Mouse (Mus musculus) G1E-ER4 (cell line): ENCODE data around the gene Pou2f1. TPM values are rescaled to one million over a fixed set of nuclear protein-coding genes. Genes with fewer than 3 reads are reported as not detected.

ENCODE experiments used
- GATA1 ChIP-seq: IDR thresholded peaks from one replicate; pipeline ENCODE4 v1.8.0; 2012; ENCODE audit warnings: low read length, inconsistent platforms
- polyA plus RNA-seq: library from polyadenylated mRNA; stranded (reverse); fragments of >175 nt; gene quantifications from 2 replicates; pipeline ENCODE4 v1.2.3, GENCODE M21; 2012

The Pou2f1 gene
- polyA plus RNA-seq, 1 experiment = 24.8 TPM

DNA sequence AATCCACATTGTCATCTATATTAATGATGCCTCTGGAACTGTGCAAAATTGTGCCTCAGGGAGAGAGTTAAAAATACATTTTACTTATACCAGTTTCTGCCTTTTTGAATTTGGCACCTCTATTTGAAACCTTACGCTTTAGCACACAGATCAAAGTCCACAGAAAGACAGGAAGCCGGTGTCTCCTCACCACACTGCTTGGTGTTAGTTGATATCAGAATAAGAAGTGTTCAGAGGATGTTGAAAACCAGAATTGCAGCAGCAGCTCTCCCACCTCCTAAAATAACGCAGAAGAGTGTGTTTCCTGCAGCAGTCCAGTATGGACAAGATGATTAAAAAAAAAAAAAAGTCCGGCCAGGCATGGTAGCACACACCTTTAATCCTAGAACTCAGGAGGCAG is 13.8 kb upstream of the Pou2f1 start:
- TF ChIP-seq GATA1 = no peak

DNA sequence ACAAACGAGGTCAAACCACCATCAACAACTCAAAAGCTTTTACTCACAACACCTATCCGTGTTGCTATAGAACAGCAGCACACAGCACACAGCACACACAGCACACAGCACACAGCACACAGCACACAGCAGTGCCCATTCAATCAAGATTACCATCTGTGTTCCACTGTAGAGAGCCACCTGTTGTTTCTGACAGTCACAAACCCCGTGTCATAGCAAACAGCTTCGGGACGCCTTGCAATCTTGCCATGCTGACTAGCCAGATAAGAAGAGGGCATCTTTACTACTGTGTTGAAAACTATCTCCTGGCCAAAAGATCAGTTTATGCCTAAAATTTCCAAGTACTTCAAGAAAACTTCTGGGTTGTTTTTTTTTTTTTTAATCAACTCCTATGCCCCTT is 12.1 kb upstream of the Pou2f1 start:
- peak; percentile 66 for TF ChIP-seq GATA1

DNA sequence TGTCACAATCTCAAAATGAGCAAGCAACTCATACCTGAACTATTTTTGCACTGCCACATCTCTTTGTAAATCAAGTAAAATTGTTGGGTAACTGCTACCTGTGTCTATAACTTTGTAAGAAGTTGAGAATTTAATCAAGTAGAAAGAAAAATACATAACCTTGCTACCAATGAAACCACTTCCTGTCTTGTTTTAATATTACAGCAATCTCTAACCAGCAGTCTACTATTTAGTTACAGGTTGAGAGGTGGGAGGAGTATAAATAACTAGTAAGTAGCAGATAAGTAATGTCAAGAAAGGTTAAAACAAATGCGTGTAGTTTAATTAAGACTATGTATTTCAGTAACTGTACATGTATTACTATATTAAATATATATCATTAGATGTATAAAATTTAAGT is 7.6 kb upstream of the Pou2f1 start:
- TF ChIP-seq GATA1 = no peak

DNA sequence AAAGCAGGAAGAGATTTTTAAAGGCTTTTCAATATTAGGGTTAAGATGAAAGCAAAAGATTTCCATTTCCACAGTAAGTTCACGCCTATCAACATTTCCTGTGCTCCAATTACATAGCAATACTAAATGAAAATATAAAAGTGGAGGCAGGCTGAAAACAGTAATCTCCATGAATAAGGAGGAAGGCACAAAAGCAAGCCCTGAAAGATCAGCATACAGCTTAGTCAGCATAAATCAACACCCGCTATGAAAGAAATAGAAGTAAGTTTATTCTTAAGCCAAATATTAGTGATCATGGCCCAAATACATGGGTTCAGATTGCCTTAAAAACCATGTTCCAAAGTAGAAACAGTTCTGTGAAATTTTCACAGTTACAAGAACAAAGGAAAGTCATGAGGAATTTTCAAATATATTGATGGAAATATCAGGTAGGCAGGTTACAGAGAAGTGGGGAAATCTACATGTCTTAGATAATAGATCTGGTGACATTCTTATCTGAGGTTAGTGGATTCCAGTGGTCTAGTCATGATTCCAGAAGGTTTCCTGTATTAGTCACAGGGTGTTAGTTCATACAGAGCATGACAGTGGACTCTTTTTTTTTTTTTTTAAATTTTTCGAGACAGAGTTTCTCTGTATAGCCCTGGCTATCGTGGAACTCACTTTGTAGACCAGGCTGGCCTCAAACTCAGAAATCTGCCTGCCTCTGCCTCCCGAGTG is 6.3 kb upstream of the Pou2f1 start:
- no peak for TF ChIP-seq GATA1

DNA sequence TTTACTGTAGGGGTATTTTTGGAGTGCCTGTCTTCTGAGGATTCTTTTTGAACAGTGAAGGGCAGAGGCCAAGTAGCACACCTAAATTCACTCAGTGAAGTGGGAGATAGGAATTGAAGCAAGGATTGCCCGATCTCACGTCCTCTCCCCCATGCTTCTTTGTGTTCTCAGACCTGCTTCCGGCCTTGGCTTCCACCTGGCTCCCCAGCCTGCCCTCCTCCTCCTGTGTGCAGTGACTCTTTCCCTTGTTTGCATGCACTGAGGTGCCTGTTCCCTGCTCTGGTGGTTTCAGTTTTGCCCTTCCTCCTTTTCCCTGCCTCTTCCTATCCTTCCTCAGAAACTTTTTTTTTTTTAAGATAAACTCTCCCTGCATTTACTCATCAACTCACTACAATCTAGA is 4.5 kb upstream of the Pou2f1 start:
- no peak for TF ChIP-seq GATA1

DNA sequence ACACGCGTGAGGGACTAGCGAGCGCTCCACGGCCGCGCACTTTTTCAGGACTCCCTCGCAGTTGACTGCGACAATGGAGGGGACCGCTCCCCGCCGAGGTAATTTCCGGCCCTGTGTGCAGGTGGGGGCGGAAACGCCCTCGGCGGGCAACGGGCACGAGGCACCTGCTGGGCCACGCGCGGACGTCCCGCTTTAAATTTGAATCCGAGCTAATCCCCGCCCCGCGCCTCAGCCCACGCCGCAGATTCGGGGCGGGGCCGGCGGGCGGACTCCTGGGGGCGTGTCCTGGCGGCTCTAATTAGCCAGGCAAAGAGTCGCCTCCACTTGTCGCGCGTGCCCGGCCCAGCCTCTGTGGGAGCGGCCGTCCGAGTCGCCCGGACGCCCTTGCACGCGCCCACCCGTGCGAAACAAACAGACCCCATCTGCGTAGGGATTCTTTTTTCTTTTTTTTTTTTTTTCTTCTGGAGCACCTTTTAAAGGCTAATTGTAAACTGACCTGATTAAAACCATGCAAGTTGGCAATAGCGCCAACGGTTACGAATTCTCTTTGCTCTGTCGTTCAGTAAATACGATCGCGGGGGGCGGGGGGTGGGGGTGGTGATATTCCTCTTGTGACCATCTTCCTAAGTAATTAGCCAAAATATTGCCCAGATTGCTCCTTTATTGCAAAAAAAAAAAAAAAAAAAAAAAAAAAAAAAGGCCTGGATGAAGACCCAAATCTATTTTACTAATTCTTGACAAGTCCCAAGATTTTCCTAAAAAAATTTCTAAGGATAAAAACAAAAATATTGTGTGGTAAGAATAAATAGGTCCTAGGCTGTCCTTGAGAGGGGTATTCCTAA is 924 bp upstream of the Pou2f1 start:
- no peak for TF ChIP-seq GATA1

DNA sequence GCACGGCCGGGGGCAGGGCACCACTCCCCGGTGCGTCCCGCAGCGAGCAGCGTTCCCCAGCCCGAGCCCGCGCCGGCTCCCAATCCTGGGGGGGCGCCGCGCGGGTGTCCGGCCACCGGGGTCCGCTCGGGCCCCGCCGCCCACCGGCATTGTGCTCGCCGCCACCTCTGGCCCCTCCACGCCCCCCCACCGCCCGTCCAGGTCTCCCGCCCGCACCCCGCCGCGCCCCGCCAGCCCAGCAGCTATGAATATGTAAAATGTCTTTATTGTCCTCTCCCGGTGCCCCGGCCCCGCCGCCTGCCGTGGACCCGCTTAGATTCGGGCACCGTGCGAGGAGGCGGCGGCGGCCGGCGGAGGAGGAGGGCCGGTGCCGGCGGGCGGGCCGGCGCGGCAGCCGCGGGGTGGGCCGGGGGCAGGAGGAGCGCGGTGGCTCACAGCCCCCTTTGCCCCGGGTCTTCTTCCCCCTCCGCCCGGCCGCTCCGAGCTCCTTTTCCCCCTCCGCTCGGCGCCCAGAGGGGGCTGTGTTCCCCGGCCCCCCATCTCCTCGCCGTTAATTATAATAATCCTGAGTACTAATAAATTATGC is 481 bp downstream of the Pou2f1 start:
- TF ChIP-seq GATA1 = no peak

DNA sequence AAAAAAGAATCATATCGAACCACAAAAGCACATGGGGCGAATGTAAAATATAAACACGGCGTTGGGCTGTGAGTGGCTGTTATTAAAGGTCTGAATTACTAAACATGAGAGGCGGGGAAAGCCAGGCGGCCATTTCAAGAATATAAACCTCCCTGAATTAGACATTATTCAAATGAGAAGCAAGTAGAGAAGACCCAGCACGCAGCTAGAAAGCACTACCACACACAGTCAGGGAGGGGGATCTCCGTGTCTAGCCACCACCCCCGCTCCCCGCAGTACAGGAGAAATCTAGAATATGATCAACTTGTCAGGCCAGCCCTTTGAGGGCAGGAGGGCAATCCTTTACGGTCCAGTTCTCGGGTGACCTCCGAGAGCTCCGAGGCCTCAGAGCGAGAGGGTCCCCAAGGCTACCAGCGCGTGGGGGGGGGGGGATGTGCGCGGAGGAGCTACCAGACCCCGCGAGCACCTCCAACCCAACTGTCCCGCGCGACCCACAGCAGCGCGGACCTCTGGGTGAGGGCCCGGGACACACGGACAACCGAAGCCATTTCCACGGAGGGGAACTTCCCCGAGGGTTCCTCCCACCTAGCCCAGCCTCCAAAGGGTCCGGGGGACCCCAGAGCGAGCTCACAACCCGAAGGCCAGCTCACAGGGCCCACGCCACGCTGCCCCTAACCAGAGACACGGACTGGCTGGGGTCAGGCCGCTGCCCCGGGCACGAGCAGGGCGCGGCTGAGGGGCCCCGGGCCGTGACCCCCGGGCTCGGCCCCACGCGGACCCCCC is 1.2 kb downstream of the Pou2f1 start:
- no peak for TF ChIP-seq GATA1

DNA sequence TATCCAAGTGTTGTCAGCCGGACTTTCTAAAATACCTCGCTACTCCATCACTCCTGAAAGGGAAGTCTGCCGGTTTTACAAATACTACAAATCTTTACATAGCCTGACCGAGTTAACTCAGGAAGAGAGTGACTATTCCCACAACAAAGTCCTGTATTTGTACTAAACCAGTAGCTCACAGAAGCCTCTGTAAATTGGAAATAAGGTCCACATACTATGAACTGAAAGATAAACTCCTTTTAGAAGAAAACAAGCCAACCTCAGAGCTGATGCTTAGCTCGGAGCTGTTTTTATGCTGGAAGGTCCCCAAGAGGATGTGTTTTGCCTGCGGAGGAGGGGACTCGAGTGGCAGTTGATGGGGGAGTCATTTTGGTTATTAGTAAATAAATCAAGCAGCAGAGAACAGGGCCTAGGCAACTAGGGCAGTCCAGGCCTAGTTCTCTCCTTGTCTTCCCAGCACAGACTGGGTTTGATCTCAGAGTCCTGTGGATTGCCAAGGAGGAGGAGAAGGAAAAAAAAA is 1.8 kb downstream of the Pou2f1 start:
- no peak for TF ChIP-seq GATA1

DNA sequence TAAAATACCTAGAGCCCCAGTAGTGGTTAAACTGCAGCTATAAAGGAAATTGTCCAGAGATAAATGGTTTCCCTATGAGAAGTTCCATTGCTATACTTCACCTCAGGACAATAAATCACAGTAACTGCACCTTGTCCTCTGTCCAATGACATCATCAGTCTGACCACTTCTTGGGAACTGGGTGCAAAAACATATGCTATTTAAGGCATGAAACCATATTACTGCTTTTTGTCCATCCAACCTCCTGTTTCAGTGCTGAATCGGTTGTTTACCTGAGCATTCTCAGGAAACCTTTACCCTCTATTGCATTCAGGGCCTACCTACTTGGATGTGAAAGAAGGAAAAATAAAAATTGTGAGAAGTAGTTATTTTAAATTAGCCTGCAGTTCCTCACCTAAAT is 2.8 kb downstream of the Pou2f1 start:
- no peak for TF ChIP-seq GATA1

DNA sequence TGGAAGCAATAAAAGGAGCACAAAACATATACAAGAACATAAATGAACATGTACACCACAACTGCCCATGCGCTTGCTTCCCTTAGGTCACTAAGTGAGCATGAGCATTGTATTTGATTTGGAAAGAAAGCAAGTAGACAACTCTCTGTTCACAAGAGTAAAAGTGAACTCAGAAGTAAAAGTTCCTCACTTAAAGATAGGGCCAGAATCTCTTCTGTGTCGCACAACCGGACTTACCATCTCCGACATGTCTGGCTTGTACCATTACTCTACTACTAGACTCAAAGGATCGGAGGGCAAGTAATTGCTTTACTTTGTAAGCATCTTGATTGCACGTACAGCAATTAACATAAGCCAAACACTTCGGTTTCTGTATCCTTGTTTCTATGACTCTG is 6.8 kb downstream of the Pou2f1 start:
- no peak for TF ChIP-seq GATA1

DNA sequence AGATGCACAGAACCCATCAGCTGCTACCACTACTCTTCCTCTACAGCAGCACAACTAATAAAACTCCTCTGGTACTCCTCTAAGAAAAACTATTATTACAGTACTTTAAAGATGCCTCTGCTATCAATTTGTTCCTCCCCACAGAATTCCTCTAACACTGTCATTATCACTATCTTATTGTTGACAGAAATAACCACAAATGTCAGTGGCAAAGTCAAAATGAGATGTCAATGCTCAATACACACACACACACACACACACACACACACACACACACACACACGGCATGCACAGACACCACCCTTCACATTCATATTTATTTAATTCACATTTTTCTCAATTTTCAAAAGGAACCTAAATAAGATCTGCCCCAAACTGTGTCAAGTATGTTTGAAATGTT is 8.2 kb downstream of the Pou2f1 start:
- TF ChIP-seq GATA1 = peak; percentile 44

DNA sequence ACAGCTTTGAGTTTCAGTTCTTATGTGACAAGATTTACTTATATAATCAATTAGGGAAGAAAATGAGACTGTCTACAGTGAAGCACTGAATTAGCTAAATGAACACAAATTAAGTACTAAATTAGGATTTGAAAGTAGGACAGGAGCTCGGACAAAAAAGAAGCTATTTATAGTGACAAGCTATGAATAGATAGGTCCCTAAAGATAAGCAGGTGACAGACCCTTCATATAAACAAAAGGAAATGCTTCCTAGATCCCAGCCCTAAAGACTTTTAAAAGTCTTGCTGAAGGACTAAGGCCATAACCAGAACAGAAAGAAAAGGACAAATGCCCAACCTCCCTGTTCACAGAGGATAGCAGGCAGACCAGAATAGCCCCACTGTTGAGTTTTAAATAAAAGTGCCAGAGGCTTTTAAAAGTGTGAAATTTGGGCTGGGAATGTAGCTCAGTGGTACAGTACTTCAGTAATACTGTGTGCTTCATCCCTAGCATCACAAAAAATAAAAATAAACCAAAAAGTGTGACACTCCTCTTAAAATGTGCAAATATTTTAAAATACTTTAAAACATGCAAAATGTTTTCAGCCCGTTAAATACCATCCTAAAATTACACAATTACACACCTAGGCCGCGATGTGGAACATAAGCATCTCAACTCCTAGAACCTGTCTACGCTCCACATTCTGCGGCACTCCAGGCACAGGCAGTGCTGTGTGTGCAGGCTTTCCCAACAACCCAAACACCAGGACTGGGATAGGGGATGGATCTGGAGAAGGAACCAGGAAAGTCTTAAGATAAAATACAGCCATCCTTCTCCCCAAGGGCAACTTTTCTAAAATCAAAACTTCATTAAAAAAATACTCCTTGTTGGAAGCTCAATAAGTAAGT is 9.0 kb downstream of the Pou2f1 start:
- no peak for TF ChIP-seq GATA1

DNA sequence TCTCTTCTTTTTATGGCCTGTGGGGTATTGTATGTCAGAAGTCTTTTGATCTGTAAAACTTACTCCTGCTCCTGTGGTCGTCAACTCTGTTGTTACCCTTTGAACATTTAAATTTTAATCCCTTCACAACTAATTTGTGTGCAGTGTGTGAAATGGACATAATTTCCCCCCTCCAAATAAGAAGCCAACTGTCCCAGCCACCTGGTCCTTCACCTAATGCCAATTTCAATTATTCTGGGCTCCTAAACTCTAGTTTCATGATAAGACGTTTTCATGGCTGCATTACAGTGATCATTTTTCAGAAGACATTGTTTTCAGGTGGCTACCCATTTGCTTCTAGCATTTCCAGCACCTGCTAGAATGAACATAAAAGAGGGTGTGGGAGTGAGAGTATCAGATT is 13.9 kb downstream of the Pou2f1 start:
- TF ChIP-seq GATA1 = no peak

DNA sequence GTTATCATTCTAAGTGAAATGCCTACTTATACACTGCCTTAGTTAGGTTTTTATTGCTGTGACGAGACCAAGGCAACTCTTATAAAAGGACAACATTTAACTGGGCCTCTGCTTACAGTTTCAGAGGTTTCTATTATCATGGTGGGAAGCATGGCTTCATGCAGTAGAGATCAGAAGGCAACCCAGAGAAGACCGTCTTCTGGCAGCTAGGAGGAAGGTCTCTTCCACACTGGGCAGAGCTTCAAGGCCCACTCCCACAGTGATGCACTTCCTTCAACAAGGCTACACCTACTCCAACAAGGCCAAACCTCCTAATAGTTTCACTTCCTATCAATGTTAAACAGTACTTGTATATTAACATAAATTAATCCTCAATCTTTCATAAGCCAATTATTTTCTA is 14.4 kb downstream of the Pou2f1 start:
- TF ChIP-seq GATA1 = no peak
